ENCODE assay signal across 10 mouse cellular contexts in genomic region chr3:153556621-153557020, GRCm38 (mm10).
DNase-seq lines count a peak whose midpoint lies in the region.
"Had no signal": no experiment of that assay in that cellular context is flagged by ENCODE, and none has a peak within 500 bp of the region (broad histone marks: within the 10 kb centered on the region; RNA-seq: fewer than 3 reads in every experiment).

No protein-coding gene starts in this region.

- peak; percentile 35 for DNase-seq in gastrocnemius, postnatal 10 days
- DNase-seq in gastrocnemius, adult 8-10 months (ENCODE audit: low spot score in 2 of 2): no peak
- DNase-seq in kidney, postnatal 10 days: peak; percentile 32
- no peak for DNase-seq in kidney, adult 9 months
- DNase-seq in cerebellum, adult 18-20 months: peak; percentile 19
- DNase-seq in cerebellum, postnatal 25 days: peak; percentile 37 to 61
- DNase-seq in yolk sac, embryonic 10.5 days (ENCODE audit: low spot score): no peak
- DNase-seq: adrenal gland, postnatal 10 days; liver, embryonic 13.5 days; retina, postnatal 1 day had no signal

Comparison
In these comparisons a context has a peak if more than half of its experiments do, and no peak if none do; other contexts are left out.
1. DNase-seq: peak in gastrocnemius, postnatal 10 days (single experiment), kidney, postnatal 10 days (single experiment), cerebellum, adult 18-20 months (2 of 2) and cerebellum, postnatal 25 days (2 of 2); none in gastrocnemius, adult 8-10 months (0 of 2), kidney, adult 9 months (single experiment) and yolk sac, embryonic 10.5 days (single experiment).